Mouse (Mus musculus): Measurements from ENCODE around the gene Adad2. TPM values are rescaled to one million over a fixed set of nuclear protein-coding genes. Genes with fewer than 3 reads are reported as not detected.

The Adad2 gene
- polyA plus RNA-seq, 1 experiment from 2014 or later = not detected

GRCm38 (mm10) chr8:119625788-119626187 is 13.2 kb downstream of the Adad2 start:
- H3K27ac ChIP-seq (ENCODE audit: low read depth) = no peak overlapping the region
- no peaks in the 10 kb centered on the region for H3K36me3 ChIP-seq (replicated peaks; ENCODE audit: insufficient read depth, low read length)
- H3K4me3 ChIP-seq (ENCODE audit: low read depth, low read length) = no peak overlapping the region
- no peak for DNase-seq
- no peak overlapping the region for H3K9ac ChIP-seq (replicated peaks)
- no peaks in the 10 kb centered on the region for H3K9me3 ChIP-seq (ENCODE audit: low read length)
- WGBS (ENCODE audit: insufficient replicate concordance) = 77% methylated on average over 22 of the region's 22 CpGs
- no peaks in the 10 kb centered on the region for H3K27me3 ChIP-seq (ENCODE audit: insufficient read depth, low read length)
- ATAC-seq = no peak
- no peak overlapping the region for H3K4me2 ChIP-seq (ENCODE audit: low read depth, low read length)
- TF ChIP-seq EP300 (IDR thresholded peaks at IDR 0.05; ENCODE audit: low read depth) = no peak
- TF ChIP-seq CTCF (IDR thresholded peaks at IDR 0.05; ENCODE audit: low read depth) = no peak
- H3K4me1 ChIP-seq (ENCODE audit: insufficient read depth) = 0 out of 2 replicates have a peak, but pooled peaks cover 2% of the 10 kb centered on the region

DNA sequence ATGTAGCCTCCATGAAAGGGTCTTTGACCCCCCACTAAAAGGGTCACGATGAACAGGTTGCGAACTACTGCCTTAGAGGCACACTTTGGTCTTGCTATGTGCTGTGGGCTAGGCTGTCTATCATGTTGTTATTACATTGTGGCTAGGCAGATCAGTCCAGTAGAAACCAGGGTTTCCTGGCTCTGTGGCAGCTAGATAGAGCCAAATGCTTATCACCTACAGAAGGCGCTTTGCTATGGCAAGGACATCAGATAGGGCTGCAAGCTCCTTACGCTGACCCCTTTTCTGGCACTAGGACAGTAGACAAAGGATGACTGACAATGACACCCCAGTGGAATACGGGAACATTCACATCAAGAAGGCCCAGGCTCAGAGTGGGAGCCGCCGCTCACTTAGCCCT is 14.7 kb downstream of the Adad2 start:
- Histone ChIP-seq H3K4me3 (ENCODE audit: low read depth, low read length) (no peak overlapping the region), H3K36me3 (replicated peaks; ENCODE audit: insufficient read depth, low read length) (no peaks in the 10 kb centered on the region), H3K27me3 (ENCODE audit: insufficient read depth, low read length) (0 out of 2 replicates have a peak, but pooled peaks cover 2% of the 10 kb centered on the region), H3K27ac (ENCODE audit: low read depth) (no peak overlapping the region), H3K9me3 (ENCODE audit: low read length) (no peaks in the 10 kb centered on the region), H3K4me1 (ENCODE audit: insufficient read depth) (0 out of 2 replicates have a peak, but pooled peaks cover 2% of the 10 kb centered on the region), H3K4me2 (ENCODE audit: low read depth, low read length) (no peak overlapping the region), H3K9ac (replicated peaks) (no peak overlapping the region)
- ATAC-seq (peak; percentile 36), DNase-seq (no peak)
- TF ChIP-seq CTCF (IDR thresholded peaks at IDR 0.05; ENCODE audit: low read depth) (no peak), EP300 (IDR thresholded peaks at IDR 0.05; ENCODE audit: low read depth) (no peak; the same call in 1 of the 2 replicates)
- 63% methylated on average over 7 of the region's 7 CpGs for WGBS (ENCODE audit: insufficient replicate concordance)

DNA sequence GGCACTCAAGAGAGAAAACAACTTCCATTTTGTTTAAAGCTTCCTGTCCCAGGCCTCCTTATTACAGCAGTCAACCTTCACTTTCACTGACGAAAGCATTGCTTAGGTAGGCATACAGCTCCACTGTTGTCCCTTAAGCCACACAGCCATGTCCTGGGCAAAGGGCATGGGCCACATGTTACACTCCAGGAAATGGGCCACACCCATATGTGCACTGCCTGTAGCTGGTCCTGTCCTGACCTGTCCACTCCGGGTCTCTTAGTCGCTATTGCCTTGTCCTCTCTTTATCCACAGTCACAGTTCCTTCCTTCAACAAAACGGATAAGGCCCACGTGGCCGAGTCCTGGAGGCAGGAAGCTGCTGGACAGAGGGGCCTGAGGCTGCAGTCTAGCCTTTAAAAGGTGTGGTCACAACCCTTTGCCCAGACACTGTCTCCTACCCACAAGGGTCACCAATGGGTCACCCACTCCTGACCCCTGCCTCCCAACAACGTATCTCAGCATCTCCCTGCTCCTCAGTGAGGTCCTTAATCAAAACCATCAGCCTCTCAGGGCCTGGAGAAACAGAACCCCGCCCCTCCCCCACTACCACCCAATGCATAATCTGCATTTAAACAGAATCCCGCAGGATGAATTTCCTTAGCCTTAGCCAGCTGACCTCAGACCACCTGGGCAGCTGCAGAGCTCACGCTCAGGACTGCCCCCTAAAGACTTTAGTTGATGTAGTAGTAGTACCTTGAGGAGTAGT is 15.2 kb downstream of the Adad2 start:
- DNase-seq (no peak), ATAC-seq (peak; percentile 41; the same call in 1 of the 2 replicates)
- Histone ChIP-seq H3K9ac (replicated peaks) (no peak overlapping the region), H3K36me3 (replicated peaks; ENCODE audit: insufficient read depth, low read length) (no peaks in the 10 kb centered on the region), H3K4me3 (ENCODE audit: low read depth, low read length) (no peak overlapping the region), H3K27me3 (ENCODE audit: insufficient read depth, low read length) (peaks cover 8% of the 10 kb centered on the region; the same call in 1 of the 2 replicates), H3K4me2 (ENCODE audit: low read depth, low read length) (no peak overlapping the region), H3K27ac (ENCODE audit: low read depth) (no peak overlapping the region), H3K4me1 (ENCODE audit: insufficient read depth) (0 out of 2 replicates have a peak, but pooled peaks cover 2% of the 10 kb centered on the region), H3K9me3 (ENCODE audit: low read length) (no peaks in the 10 kb centered on the region)
- TF ChIP-seq EP300 (IDR thresholded peaks at IDR 0.05; ENCODE audit: low read depth) (no peak), CTCF (IDR thresholded peaks at IDR 0.05; ENCODE audit: low read depth) (no peak)
- 50% methylated on average over 10 of the region's 10 CpGs for WGBS (ENCODE audit: insufficient replicate concordance)

GRCm38 (mm10) chr8:119630841-119631240 is 18.3 kb downstream of the Adad2 start:
- TF ChIP-seq CTCF (IDR thresholded peaks at IDR 0.05; ENCODE audit: low read depth) (no peak), EP300 (IDR thresholded peaks at IDR 0.05; ENCODE audit: low read depth) (no peak)
- H3K9ac ChIP-seq (replicated peaks) = no peak overlapping the region
- H3K4me2 ChIP-seq (ENCODE audit: low read depth, low read length) = no peak overlapping the region
- no peak overlapping the region for H3K27ac ChIP-seq (ENCODE audit: low read depth)
- H3K36me3 ChIP-seq (replicated peaks; ENCODE audit: insufficient read depth, low read length) = no peaks in the 10 kb centered on the region
- H3K9me3 ChIP-seq (ENCODE audit: low read length) = no peaks in the 10 kb centered on the region
- no peak overlapping the region for H3K4me3 ChIP-seq (ENCODE audit: low read depth, low read length)
- H3K4me1 ChIP-seq (ENCODE audit: insufficient read depth) = 0 out of 2 replicates have a peak, but pooled peaks cover 2% of the 10 kb centered on the region
- 44% methylated on average over 3 of the region's 3 CpGs for WGBS (ENCODE audit: insufficient replicate concordance)
- DNase-seq (no peak), ATAC-seq (no peak)
- H3K27me3 ChIP-seq (ENCODE audit: insufficient read depth, low read length) = peaks cover 21% of the 10 kb centered on the region; the same call in 1 of the 2 replicates

GRCm38 (mm10) chr8:119632246-119632645 is 19.7 kb downstream of the Adad2 start:
- H3K4me2 ChIP-seq (ENCODE audit: low read depth, low read length) = no peak overlapping the region
- TF ChIP-seq EP300 (IDR thresholded peaks at IDR 0.05; ENCODE audit: low read depth) (no peak), CTCF (IDR thresholded peaks at IDR 0.05; ENCODE audit: low read depth) (no peak)
- no peak overlapping the region for H3K9ac ChIP-seq (replicated peaks)
- 80% methylated on average over 9 of the region's 9 CpGs for WGBS (ENCODE audit: insufficient replicate concordance)
- H3K36me3 ChIP-seq (replicated peaks; ENCODE audit: insufficient read depth, low read length) = no peaks in the 10 kb centered on the region
- DNase-seq = no peak
- H3K27me3 ChIP-seq (ENCODE audit: insufficient read depth, low read length) = peaks cover 21% of the 10 kb centered on the region; the same call in 1 of the 2 replicates
- H3K4me1 ChIP-seq (ENCODE audit: insufficient read depth) = 0 out of 2 replicates have a peak, but pooled peaks cover 2% of the 10 kb centered on the region
- no peak for ATAC-seq
- no peak overlapping the region for H3K4me3 ChIP-seq (ENCODE audit: low read depth, low read length)
- no peaks in the 10 kb centered on the region for H3K9me3 ChIP-seq (ENCODE audit: low read length)
- no peak overlapping the region for H3K27ac ChIP-seq (ENCODE audit: low read depth)

DNA sequence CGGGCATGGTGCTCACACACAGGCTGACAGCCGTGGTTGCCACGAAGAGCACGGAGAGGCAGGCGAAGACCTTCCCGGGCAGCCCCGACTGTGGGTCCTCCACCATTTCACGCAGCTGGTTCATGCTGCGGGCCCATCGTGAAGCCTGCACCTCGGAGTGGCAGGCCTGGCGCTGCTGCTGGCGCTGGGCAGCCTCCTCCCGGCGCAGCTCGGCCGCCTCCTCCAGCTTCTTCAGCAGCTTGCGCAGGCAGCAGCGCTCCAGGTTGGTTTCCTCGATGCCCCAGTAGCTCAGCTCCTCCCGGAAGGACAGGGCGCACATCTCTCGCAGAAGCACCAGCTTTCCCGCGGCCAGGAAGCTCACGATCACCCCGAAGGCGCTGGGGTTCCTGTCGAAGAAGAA is 20.4 kb downstream of the Adad2 start:
- 39% methylated on average over 29 of the region's 29 CpGs for WGBS (ENCODE audit: insufficient replicate concordance)
- H3K27me3 ChIP-seq (ENCODE audit: insufficient read depth, low read length) = peaks cover 21% of the 10 kb centered on the region; the same call in 1 of the 2 replicates

More for the DNA sequence above, 20.4 kb downstream of the Adad2 start:
- H3K4me3 ChIP-seq (ENCODE audit: low read depth, low read length) = no peak overlapping the region
- TF ChIP-seq CTCF (IDR thresholded peaks at IDR 0.05; ENCODE audit: low read depth) (no peak), EP300 (IDR thresholded peaks at IDR 0.05; ENCODE audit: low read depth) (no peak)
- no peak overlapping the region for H3K4me2 ChIP-seq (ENCODE audit: low read depth, low read length)
- H3K27ac ChIP-seq (ENCODE audit: low read depth) = no peak overlapping the region
- H3K9ac ChIP-seq (replicated peaks) = no peak overlapping the region
- H3K36me3 ChIP-seq (replicated peaks; ENCODE audit: insufficient read depth, low read length) = no peaks in the 10 kb centered on the region
- no peaks in the 10 kb centered on the region for H3K4me1 ChIP-seq (ENCODE audit: insufficient read depth)
- H3K9me3 ChIP-seq (ENCODE audit: low read length) = no peaks in the 10 kb centered on the region
- DNase-seq (no peak), ATAC-seq (no peak)
